Mouse (Mus musculus): Measurements from ENCODE around the gene Etv6. TPM values are rescaled to one million over a fixed set of nuclear protein-coding genes. Genes with fewer than 3 reads are reported as not detected.

The Etv6 gene
- polyA plus RNA-seq, 1 experiment from 2014 or later, result 17.0 TPM

GRCm38 (mm10) chr6:134082229-134082920 is 46.9 kb downstream of the Etv6 start:
- WGBS, result 92% methylated on average over 15 of the region's 15 CpGs
- Histone ChIP-seq H3K27ac (replicated peaks) (no peak overlapping the region), H3K4me3 (no peak overlapping the region), H3K36me3 (replicated peaks) (peaks cover 28% of the 10 kb centered on the region), H3K9me3 (no peaks in the 10 kb centered on the region), H3K27me3 (replicated peaks; ENCODE audit: low read depth, poor library complexity, severe bottlenecking) (no peaks in the 10 kb centered on the region), H3K4me1 (peaks cover 13% of the 10 kb centered on the region)
- DNase-seq (ENCODE audit: low spot score), result no peak

- H3K4me3 ChIP-seq, result no peak overlapping the region
- no peak overlapping the region for H3K27ac ChIP-seq (replicated peaks)
- H3K9me3 ChIP-seq, result no peaks in the 10 kb centered on the region
- no peaks in the 10 kb centered on the region for H3K27me3 ChIP-seq (replicated peaks; ENCODE audit: low read depth, poor library complexity, severe bottlenecking)
- H3K36me3 ChIP-seq (replicated peaks), result peaks cover 19% of the 10 kb centered on the region
- DNase-seq (ENCODE audit: low spot score), result no peak
- peaks cover 13% of the 10 kb centered on the region for H3K4me1 ChIP-seq
- WGBS, result 79% methylated on average over 4 of the region's 4 CpGs
Measured at GRCm38 (mm10) chr6:134083428-134083827, 47.9 kb downstream of the Etv6 start.

GRCm38 (mm10) chr6:134086351-134086750 is 50.9 kb downstream of the Etv6 start:
- no peaks in the 10 kb centered on the region for H3K9me3 ChIP-seq

GRCm38 (mm10) chr6:134087709-134088108 is 52.2 kb downstream of the Etv6 start:
- DNase-seq (ENCODE audit: low spot score), result no peak
- 80% methylated on average over 4 of the region's 4 CpGs for WGBS
- Histone ChIP-seq H3K36me3 (replicated peaks) (peaks cover 14% of the 10 kb centered on the region), H3K4me3 (no peak overlapping the region), H3K4me1 (peaks cover 34% of the 10 kb centered on the region), H3K27ac (replicated peaks) (no peak overlapping the region), H3K9me3 (no peaks in the 10 kb centered on the region), H3K27me3 (replicated peaks; ENCODE audit: low read depth, poor library complexity, severe bottlenecking) (no peaks in the 10 kb centered on the region)

More at GRCm38 (mm10) chr6:134086351-134086750, 50.9 kb downstream of the Etv6 start:
- 62% methylated on average over 7 of the region's 7 CpGs for WGBS
- Histone ChIP-seq H3K27me3 (replicated peaks; ENCODE audit: low read depth, poor library complexity, severe bottlenecking) (no peaks in the 10 kb centered on the region), H3K4me1 (peaks cover 32% of the 10 kb centered on the region), H3K36me3 (replicated peaks) (peaks cover 9% of the 10 kb centered on the region; the same call in 1 of the 2 replicates), H3K27ac (replicated peaks) (no peak overlapping the region), H3K4me3 (no peak overlapping the region)
- DNase-seq (ENCODE audit: low spot score), result peak; percentile 32

GRCm38 (mm10) chr6:134089671-134090377 is 54.3 kb downstream of the Etv6 start:
- no peaks in the 10 kb centered on the region for H3K27me3 ChIP-seq (replicated peaks; ENCODE audit: low read depth, poor library complexity, severe bottlenecking)
- H3K4me3 ChIP-seq, result no peak overlapping the region
- H3K4me1 ChIP-seq, result peaks cover 34% of the 10 kb centered on the region
- H3K27ac ChIP-seq (replicated peaks), result no peak overlapping the region
- H3K36me3 ChIP-seq (replicated peaks), result peaks cover 28% of the 10 kb centered on the region
- no peaks in the 10 kb centered on the region for H3K9me3 ChIP-seq
- WGBS, result 80% methylated on average over 7 of the region's 7 CpGs
- DNase-seq (ENCODE audit: low spot score), result no peak

GRCm38 (mm10) chr6:134090378-134090692 is 54.8 kb downstream of the Etv6 start:
- no peaks in the 10 kb centered on the region for H3K27me3 ChIP-seq (replicated peaks; ENCODE audit: low read depth, poor library complexity, severe bottlenecking)
- no peaks in the 10 kb centered on the region for H3K9me3 ChIP-seq
- no peak for DNase-seq (ENCODE audit: low spot score)
- no peak overlapping the region for H3K27ac ChIP-seq (replicated peaks)
- peaks cover 29% of the 10 kb centered on the region for H3K36me3 ChIP-seq (replicated peaks)
- 72% methylated on average over 4 of the region's 4 CpGs for WGBS
- peaks cover 34% of the 10 kb centered on the region for H3K4me1 ChIP-seq
- no peak overlapping the region for H3K4me3 ChIP-seq

- Histone ChIP-seq H3K4me3 (no peak overlapping the region), H3K36me3 (replicated peaks) (peaks cover 34% of the 10 kb centered on the region), H3K27me3 (replicated peaks; ENCODE audit: low read depth, poor library complexity, severe bottlenecking) (no peaks in the 10 kb centered on the region), H3K9me3 (no peaks in the 10 kb centered on the region), H3K27ac (replicated peaks) (no peak overlapping the region), H3K4me1 (peaks cover 31% of the 10 kb centered on the region)
- WGBS, result 86% methylated on average over 4 of the region's 4 CpGs
- no peak for DNase-seq (ENCODE audit: low spot score)
Measured at GRCm38 (mm10) chr6:134090875-134091274, 55.4 kb downstream of the Etv6 start.

GRCm38 (mm10) chr6:134091398-134091801 is 55.9 kb downstream of the Etv6 start:
- WGBS, result 63% methylated on average over 8 of the region's 8 CpGs
- H3K36me3 ChIP-seq (replicated peaks), result peaks cover 38% of the 10 kb centered on the region
- DNase-seq (ENCODE audit: low spot score), result no peak
- H3K4me3 ChIP-seq, result no peak overlapping the region
- no peaks in the 10 kb centered on the region for H3K27me3 ChIP-seq (replicated peaks; ENCODE audit: low read depth, poor library complexity, severe bottlenecking)
- peaks cover 26% of the 10 kb centered on the region for H3K4me1 ChIP-seq
- H3K9me3 ChIP-seq, result no peaks in the 10 kb centered on the region
- no peak overlapping the region for H3K27ac ChIP-seq (replicated peaks)

- H3K27me3 ChIP-seq (replicated peaks; ENCODE audit: low read depth, poor library complexity, severe bottlenecking), result no peaks in the 10 kb centered on the region
- no peak overlapping the region for H3K27ac ChIP-seq (replicated peaks)
- H3K4me3 ChIP-seq, result no peak overlapping the region
- 90% methylated on average over 5 of the region's 5 CpGs for WGBS
- H3K36me3 ChIP-seq (replicated peaks), result peaks cover 38% of the 10 kb centered on the region
- H3K4me1 ChIP-seq, result peaks cover 21% of the 10 kb centered on the region
- DNase-seq (ENCODE audit: low spot score), result no peak
- no peaks in the 10 kb centered on the region for H3K9me3 ChIP-seq
Measured at GRCm38 (mm10) chr6:134094066-134094465, 58.6 kb downstream of the Etv6 start.

GRCm38 (mm10) chr6:134094620-134095019 is 59.1 kb downstream of the Etv6 start:
- 95% methylated on average over 8 of the region's 8 CpGs for WGBS

GRCm38 (mm10) chr6:134095582-134095981 is 60.1 kb downstream of the Etv6 start:
- Histone ChIP-seq H3K36me3 (replicated peaks) (peaks cover 38% of the 10 kb centered on the region), H3K9me3 (no peaks in the 10 kb centered on the region), H3K4me1 (peaks cover 10% of the 10 kb centered on the region), H3K27me3 (replicated peaks; ENCODE audit: low read depth, poor library complexity, severe bottlenecking) (no peaks in the 10 kb centered on the region), H3K4me3 (no peak overlapping the region), H3K27ac (replicated peaks) (no peak overlapping the region)
- WGBS, result 83% methylated on average over 4 of the region's 4 CpGs
- DNase-seq (ENCODE audit: low spot score), result no peak

More at GRCm38 (mm10) chr6:134094620-134095019, 59.1 kb downstream of the Etv6 start:
- Histone ChIP-seq H3K27me3 (replicated peaks; ENCODE audit: low read depth, poor library complexity, severe bottlenecking) (no peaks in the 10 kb centered on the region), H3K36me3 (replicated peaks) (peaks cover 38% of the 10 kb centered on the region), H3K9me3 (no peaks in the 10 kb centered on the region), H3K4me1 (peaks cover 20% of the 10 kb centered on the region), H3K27ac (replicated peaks) (no peak overlapping the region), H3K4me3 (no peak overlapping the region)
- DNase-seq (ENCODE audit: low spot score), result no peak

GRCm38 (mm10) chr6:134099976-134100743 is 64.7 kb downstream of the Etv6 start:
- no peak overlapping the region for H3K27ac ChIP-seq (replicated peaks)
- H3K9me3 ChIP-seq, result no peaks in the 10 kb centered on the region
- no peaks in the 10 kb centered on the region for H3K27me3 ChIP-seq (replicated peaks; ENCODE audit: low read depth, poor library complexity, severe bottlenecking)
- 89% methylated on average over 11 of the region's 11 CpGs for WGBS
- DNase-seq (ENCODE audit: low spot score), result no peak
- 0 out of 2 replicates have a peak, but pooled peaks cover 5% of the 10 kb centered on the region for H3K4me1 ChIP-seq
- no peak overlapping the region for H3K4me3 ChIP-seq
- H3K36me3 ChIP-seq (replicated peaks), result peaks cover 9% of the 10 kb centered on the region
